Mouse (Mus musculus) liver, embryonic 15.5 days (tissue): Measurements from ENCODE around the gene Nup153. TPM values are rescaled to one million over a fixed set of nuclear protein-coding genes. Genes with fewer than 3 reads are reported as not detected.

ENCODE experiments used
- ATAC-seq: fragments of 200-750 bp; cut with Nextera tagmentation; 2 replicates; pipeline ENCODE4 v1.8.0; 2017; ENCODE audit warnings: moderate number of reproducible peaks, mild to moderate bottlenecking, moderate library complexity; ENCODE audit not compliant: insufficient read depth
- H3K27ac ChIP-seq: fragments of 300-500 bp; sonication (generic); replicated peaks from 2 replicates; pipeline ENCODE4 v1.5.1; 2015; ENCODE audit warnings: mild to moderate bottlenecking, inconsistent platforms
- H3K27me3 ChIP-seq: fragments of 300-500 bp; sonication (generic); 2 replicates; pipeline ENCODE4 v1.6.1; 2015; ENCODE audit warnings: mild to moderate bottlenecking, inconsistent platforms
- H3K36me3 ChIP-seq: fragments of 300-500 bp; sonication (generic); replicated peaks from 2 replicates; pipeline ENCODE4 v1.6.1; 2015; ENCODE audit warnings: moderate library complexity, mild to moderate bottlenecking, inconsistent platforms
- H3K4me1 ChIP-seq: fragments of 300-500 bp; sonication (generic); replicated peaks from 2 replicates; pipeline ENCODE4 v1.6.1; 2015; ENCODE audit warnings: inconsistent platforms
- H3K4me2 ChIP-seq: fragments of 300-500 bp; sonication (generic); 2 replicates; pipeline ENCODE4 v1.6.1; 2015; ENCODE audit warnings: moderate library complexity, mild to moderate bottlenecking, inconsistent platforms
- H3K4me3 ChIP-seq: fragments of 300-500 bp; sonication (generic); replicated peaks from 2 replicates; pipeline ENCODE4 v1.5.1; 2015; ENCODE audit warnings: mild to moderate bottlenecking, inconsistent platforms
- H3K9ac ChIP-seq: fragments of 300-500 bp; sonication (generic); 2 replicates; pipeline ENCODE4 v1.6.1; 2015; ENCODE audit warnings: moderate library complexity, mild to moderate bottlenecking, inconsistent platforms
- H3K9me3 ChIP-seq: fragments of 300-500 bp; sonication (generic); replicated peaks from 2 replicates; pipeline ENCODE4 v1.6.1; 2016; ENCODE audit warnings: inconsistent platforms
- WGBS: fragments of 180-500 bp; shearing (Covaris S2); methylation state at CpG from one replicate; pipeline ENCODE4 v1.1.7; 2015; ENCODE audit warnings: mixed read lengths; ENCODE audit not compliant: insufficient replicate concordance; 5-methylcytosine and 5-hydroxymethylcytosine counted together
- polyA plus RNA-seq: library from polyadenylated mRNA; unstranded; fragments of >200 nt; fragmentation: Nextera tagmentation; extraction: Ambion mirVana; gene quantifications from 2 replicates; pipeline ENCODE4 v1.2.1, GENCODE M21; 2015

Nup153 gene
- polyA plus RNA-seq, 1 experiment from 2014 or later = 16.5 TPM

DNA sequence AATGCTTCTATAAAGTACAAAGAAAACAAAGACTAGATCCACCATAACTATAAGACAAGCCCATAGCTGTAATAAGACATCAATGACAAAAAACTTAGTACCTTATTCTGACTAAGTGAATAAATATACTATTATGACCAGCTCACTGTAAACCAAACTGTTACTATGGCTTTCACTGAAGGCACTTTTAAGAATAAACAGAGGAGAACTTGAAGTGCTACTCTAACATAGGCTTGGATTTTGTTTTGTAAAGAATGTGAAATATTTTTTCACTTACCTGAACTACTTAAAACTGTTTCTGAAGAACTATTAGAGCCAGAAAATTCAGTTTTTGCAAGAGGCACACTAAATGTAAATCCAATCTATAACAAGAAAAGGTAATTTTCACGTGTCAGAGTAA lies 28.4 kb downstream of the Nup153 start:
- Histone ChIP-seq H3K27me3 (no peaks in the 10 kb centered on the region), H3K4me1 (no peaks in the 10 kb centered on the region), H3K27ac (no peak overlapping the region), H3K4me2 (no peak overlapping the region), H3K4me3 (no peak overlapping the region), H3K36me3 (peaks cover 70% of the 10 kb centered on the region), H3K9ac (no peak overlapping the region), H3K9me3 (no peaks in the 10 kb centered on the region)
- WGBS = 85% methylated on average over 1 of the region's 1 CpGs
- ATAC-seq = no peak

DNA sequence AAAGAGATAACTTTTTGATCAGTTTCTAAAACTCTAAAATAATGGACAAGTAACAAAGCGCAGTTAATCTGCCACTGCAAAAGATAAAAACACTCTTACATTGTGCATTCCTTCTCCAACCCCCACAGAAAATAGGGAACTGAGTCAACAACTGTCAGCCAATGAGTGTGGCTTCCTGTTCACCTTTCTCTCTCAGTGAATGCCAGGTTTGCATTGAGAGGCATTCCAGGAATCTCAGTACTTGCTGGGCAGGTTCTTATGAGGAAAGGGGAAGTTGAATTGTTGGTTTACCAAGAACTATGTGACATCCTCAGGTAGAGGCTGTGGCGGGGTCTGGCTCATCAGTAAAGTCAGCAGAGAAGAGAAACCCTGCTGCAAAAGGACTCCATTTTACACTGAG lies 31.0 kb downstream of the Nup153 start:
- no peaks in the 10 kb centered on the region for H3K27me3 ChIP-seq
- H3K4me1 ChIP-seq = no peaks in the 10 kb centered on the region
- H3K9ac ChIP-seq = no peak overlapping the region
- no peaks in the 10 kb centered on the region for H3K9me3 ChIP-seq
- H3K36me3 ChIP-seq = peaks cover 69% of the 10 kb centered on the region
- no peak overlapping the region for H3K4me3 ChIP-seq
- 74% methylated on average over 2 of the region's 2 CpGs for WGBS
- no peak overlapping the region for H3K27ac ChIP-seq
- H3K4me2 ChIP-seq = no peak overlapping the region
- ATAC-seq = no peak

DNA sequence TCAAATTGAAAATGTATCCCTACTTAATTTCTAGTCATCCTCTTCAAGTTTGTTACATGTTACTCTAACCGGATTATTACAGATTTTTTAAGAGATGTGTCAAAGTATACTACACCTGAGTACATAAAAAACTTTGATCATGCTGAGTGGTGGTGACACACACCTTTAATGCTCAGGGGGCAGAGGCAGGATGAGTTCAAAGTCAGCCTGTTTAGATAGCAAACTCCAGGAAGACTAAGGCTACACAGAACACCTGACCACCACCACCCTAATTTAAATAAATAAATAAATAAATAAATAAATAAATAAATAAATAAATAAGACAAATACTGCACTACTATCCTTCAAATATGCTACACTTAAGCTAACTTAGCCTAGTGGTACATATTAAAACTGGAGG lies 31.8 kb downstream of the Nup153 start:
- Histone ChIP-seq H3K9ac (no peak overlapping the region), H3K9me3 (no peaks in the 10 kb centered on the region), H3K27me3 (no peaks in the 10 kb centered on the region), H3K4me3 (no peak overlapping the region), H3K27ac (no peak overlapping the region), H3K36me3 (peaks cover 70% of the 10 kb centered on the region), H3K4me1 (no peaks in the 10 kb centered on the region), H3K4me2 (no peak overlapping the region)
- WGBS = 84% methylated on average over 1 of the region's 1 CpGs
- no peak for ATAC-seq

DNA sequence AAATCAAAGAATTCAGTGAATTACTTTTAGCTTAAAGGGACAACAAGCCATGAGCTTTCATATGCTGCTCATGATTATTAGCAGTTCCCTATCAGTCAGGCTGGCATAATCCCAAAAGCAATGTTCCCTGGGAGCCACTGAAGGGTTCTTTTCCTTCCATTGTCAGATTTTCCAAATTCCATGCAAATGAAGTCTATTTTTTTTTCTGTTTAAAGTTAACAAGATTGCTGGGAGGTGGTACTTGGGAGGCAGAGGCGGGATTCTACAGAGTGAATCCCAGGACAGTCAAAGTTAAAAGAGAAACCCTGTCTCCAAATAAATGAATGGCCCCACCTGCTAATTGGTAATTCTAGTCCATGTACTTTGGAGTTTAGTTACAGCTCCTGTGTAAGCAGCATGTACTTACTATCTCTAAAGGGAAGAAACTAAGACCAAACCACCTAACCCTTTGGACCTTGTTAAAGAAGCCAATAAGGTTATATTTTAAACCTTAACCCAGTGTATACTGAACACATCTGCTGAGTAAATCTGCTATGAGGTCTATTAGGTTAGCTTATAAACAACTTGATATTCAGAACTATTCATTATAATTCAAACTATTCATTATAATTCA lies 32.3 kb downstream of the Nup153 start:
- no peak for ATAC-seq
- Histone ChIP-seq H3K4me1 (0 out of 2 replicates have a peak, but pooled peaks cover 3% of the 10 kb centered on the region), H3K27me3 (no peaks in the 10 kb centered on the region), H3K36me3 (peaks cover 72% of the 10 kb centered on the region), H3K4me3 (no peak overlapping the region), H3K9ac (no peak overlapping the region), H3K4me2 (no peak overlapping the region), H3K27ac (no peak overlapping the region), H3K9me3 (no peaks in the 10 kb centered on the region)
- WGBS = 87% methylated on average over 1 of the region's 1 CpGs

DNA sequence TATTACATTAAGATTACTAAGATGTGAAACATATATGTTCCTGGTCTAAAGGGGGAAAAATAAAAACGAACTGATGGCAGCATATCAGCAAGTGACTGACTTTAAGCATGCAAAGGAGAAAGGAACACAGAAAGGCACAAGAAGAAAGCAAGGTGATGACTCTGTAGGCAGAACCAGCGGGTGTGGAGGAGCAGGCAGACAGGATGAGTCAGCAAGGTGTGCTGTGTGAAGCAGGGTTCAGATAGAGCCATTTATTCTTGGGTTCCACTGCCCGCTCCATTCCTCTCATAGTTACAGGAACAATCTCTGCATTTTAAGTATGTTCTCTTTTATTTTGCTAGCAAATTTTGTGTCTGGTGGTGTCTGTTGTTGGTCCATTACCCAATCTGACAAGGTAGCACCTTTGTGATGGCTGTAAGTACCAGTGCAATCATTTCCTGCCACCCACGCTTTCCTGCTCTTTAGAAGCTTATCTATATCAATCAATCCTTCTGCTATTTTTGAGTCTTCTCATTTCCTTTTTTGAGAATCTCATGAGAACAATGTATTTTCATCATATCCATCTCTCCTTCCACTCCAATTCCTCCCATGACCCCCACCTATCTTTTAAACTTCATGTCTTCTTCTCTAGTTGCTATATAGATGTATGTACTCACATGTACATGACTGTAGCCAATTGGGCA lies 37.0 kb downstream of the Nup153 start:
- H3K36me3 ChIP-seq = peaks cover 91% of the 10 kb centered on the region
- WGBS = 71% methylated on average over 4 of the region's 4 CpGs
- 0 out of 2 replicates have a peak, but pooled peaks cover 3% of the 10 kb centered on the region for H3K4me1 ChIP-seq

DNA sequence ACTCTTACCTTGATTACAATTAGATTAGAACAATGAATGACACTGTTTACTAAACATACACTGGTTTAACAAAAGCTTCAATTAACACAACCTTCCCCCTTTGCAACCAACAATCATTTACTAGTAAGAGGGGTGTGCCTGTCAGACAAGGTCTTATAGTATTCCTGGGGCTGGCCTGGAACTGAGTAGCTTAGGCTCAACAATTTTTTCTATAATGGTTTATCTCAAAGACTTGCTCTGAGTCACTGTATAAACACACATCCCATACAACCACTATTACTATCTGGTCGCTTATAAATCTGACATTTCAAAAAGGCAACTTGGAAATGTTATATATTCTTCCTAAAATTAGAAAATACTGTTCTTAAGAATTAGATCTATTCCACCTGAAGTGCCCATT lies 44.4 kb downstream of the Nup153 start:
- H3K4me3 ChIP-seq = no peak overlapping the region
- WGBS = 70% methylated on average over 1 of the region's 1 CpGs
- H3K36me3 ChIP-seq = peaks cover 88% of the 10 kb centered on the region
- no peaks in the 10 kb centered on the region for H3K27me3 ChIP-seq
- no peak overlapping the region for H3K4me2 ChIP-seq
- H3K4me1 ChIP-seq = no peaks in the 10 kb centered on the region
- no peak overlapping the region for H3K27ac ChIP-seq
- ATAC-seq = no peak
- no peak overlapping the region for H3K9ac ChIP-seq
- no peaks in the 10 kb centered on the region for H3K9me3 ChIP-seq

More for the DNA sequence above, 37.0 kb downstream of the Nup153 start:
- no peak for ATAC-seq
- Histone ChIP-seq H3K27ac (no peak overlapping the region), H3K9me3 (no peaks in the 10 kb centered on the region), H3K4me2 (no peak overlapping the region), H3K9ac (no peak overlapping the region), H3K27me3 (no peaks in the 10 kb centered on the region), H3K4me3 (no peak overlapping the region)

DNA sequence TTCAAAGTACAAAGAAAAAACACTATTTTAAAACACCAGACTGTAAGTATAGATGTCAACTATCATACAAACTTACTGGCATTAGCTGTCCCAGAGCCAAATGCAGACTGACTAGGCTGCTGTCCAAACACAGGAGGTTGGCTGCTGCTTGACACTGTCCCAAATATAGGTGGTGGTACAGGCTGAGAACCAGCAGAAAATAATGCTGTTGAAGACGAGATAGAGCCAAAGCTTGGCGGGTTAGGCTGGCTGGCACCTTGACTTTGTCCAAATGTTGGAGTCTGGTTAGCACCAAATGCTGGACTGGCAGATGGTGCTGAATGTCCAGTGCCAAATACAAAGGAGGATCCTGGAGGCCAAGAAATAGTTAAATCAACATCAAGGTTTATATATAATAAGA lies 44.8 kb downstream of the Nup153 start:
- Histone ChIP-seq H3K27me3 (no peaks in the 10 kb centered on the region), H3K4me3 (no peak overlapping the region), H3K9ac (no peak overlapping the region), H3K9me3 (no peaks in the 10 kb centered on the region), H3K4me1 (no peaks in the 10 kb centered on the region), H3K36me3 (peaks cover 87% of the 10 kb centered on the region), H3K4me2 (no peak overlapping the region), H3K27ac (no peak overlapping the region)
- 72% methylated on average over 2 of the region's 2 CpGs for WGBS
- ATAC-seq = no peak

DNA sequence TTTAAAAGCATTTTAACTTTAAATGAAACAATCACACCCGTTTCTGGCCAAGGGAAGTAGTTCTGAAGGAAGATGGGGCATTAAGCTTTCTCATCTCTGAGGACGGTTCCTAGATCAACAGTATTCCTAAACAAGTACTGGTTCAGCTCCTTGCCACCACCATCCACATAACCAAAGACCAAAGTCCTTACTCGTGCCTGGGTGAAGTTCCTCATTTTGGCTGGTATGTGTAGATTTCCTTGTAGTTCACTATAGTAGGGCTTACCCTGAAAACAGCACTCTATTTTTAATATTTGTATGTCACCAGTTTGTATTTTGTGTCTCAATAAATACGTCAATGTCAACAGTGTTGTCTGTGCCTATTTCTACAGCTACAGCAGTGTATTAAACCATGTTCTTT lies 50.0 kb downstream of the Nup153 start:
- H3K9ac ChIP-seq = no peak overlapping the region
- H3K4me2 ChIP-seq = no peak overlapping the region
- peaks cover 76% of the 10 kb centered on the region for H3K36me3 ChIP-seq
- WGBS = 73% methylated on average over 4 of the region's 4 CpGs
- ATAC-seq = no peak
- H3K27me3 ChIP-seq = no peaks in the 10 kb centered on the region
- no peaks in the 10 kb centered on the region for H3K4me1 ChIP-seq
- no peaks in the 10 kb centered on the region for H3K9me3 ChIP-seq
- no peak overlapping the region for H3K4me3 ChIP-seq
- H3K27ac ChIP-seq = no peak overlapping the region

DNA sequence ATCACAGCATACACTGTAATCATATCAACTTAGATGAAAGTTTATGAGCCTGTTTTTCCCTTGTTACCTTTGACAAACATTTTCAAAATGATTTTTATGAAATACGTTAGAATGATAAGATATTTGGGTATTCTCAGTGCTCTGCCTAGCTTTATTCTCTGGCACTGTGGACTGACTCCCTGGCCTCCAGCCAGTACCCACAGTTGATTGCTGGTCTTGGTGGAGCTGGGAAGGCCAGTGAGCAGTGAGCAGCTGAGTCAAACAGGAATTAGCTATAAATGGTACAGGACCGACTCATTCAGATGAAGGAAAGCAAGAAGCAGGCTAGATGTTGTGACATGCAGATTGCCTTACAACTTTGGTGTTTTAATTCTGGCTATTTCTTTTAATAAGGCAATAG lies 53.1 kb downstream of the Nup153 start:
- Histone ChIP-seq H3K4me3 (no peak overlapping the region), H3K4me1 (peaks cover 12% of the 10 kb centered on the region), H3K9me3 (no peaks in the 10 kb centered on the region), H3K36me3 (peaks cover 63% of the 10 kb centered on the region), H3K4me2 (no peak overlapping the region), H3K27me3 (no peaks in the 10 kb centered on the region), H3K9ac (no peak overlapping the region), H3K27ac (no peak overlapping the region)
- 65% methylated on average over 2 of the region's 2 CpGs for WGBS
- no peak for ATAC-seq

DNA sequence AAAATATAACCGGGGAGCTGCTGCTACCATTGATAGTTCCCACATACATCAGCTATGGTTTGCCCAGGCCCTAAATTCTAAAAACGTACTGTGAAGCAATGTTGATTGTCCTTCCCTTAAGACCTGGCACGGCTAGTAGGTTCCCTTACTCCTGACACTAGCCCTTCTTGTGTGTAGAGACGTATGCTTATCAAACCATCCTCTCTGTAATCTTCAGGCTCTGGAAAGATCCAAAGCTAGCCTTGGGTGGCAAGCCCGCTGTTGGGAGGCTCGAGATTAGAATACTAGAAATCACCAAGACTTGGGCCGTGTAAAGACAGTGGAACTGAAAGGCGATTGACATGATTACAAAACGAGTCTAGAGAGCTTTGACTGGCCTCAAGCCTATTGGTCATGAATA lies 57.2 kb downstream of the Nup153 start:
- WGBS = 17% methylated on average over 9 of the region's 9 CpGs
- H3K4me3 ChIP-seq = peak overlapping the region; percentile 94
- no peak for ATAC-seq
- peak overlapping the region; percentile 94 for H3K9ac ChIP-seq
- peaks cover 8% of the 10 kb centered on the region; the same call in 1 of the 2 replicates for H3K27me3 ChIP-seq
- peak overlapping the region; percentile 95 for H3K4me2 ChIP-seq
- H3K27ac ChIP-seq = peak overlapping the region; percentile 63
- H3K4me1 ChIP-seq = peaks cover 20% of the 10 kb centered on the region
- no peaks in the 10 kb centered on the region for H3K9me3 ChIP-seq
- H3K36me3 ChIP-seq = peaks cover 37% of the 10 kb centered on the region

DNA sequence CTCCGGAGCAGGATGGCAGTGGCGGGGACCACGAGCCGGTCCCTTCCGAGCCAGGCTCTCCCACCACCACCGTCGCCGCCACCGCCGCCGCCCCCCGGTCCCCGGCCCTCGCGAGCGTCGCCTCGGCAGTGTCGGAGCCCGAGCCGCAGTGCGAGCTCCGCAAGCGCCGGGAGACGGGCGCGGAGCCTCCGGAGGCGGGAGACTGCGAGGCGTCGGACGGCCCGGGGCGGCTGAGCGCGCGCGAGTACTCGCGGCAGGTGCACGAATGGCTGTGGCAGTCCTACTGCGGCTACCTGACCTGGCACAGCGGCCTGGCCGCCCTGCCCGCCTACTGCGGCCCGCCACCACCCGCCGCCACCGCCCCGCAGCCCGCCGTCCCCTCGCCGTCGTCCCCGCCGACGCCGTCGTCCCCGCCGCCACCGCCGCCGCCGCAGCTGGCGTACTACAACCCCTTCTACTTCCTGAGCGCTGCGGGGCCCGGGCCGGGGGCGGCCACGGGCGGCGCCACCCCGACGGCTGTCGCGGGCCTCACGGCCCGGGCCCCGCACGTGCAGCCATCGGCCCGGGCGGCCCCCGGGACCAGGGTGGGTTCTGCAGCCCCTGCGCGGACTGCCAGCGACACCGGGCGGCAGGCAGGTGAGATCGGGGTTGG lies 58.0 kb downstream of the Nup153 start:
- ATAC-seq = peak; percentile 70
- no peaks in the 10 kb centered on the region for H3K9me3 ChIP-seq
- peaks cover 20% of the 10 kb centered on the region for H3K4me1 ChIP-seq
- H3K27ac ChIP-seq = peak overlapping the region; percentile 90
- peaks cover 8% of the 10 kb centered on the region; the same call in 1 of the 2 replicates for H3K27me3 ChIP-seq
- under 1% methylated on average over 55 of the region's 96 CpGs for WGBS
- peak overlapping the region; percentile 94 for H3K9ac ChIP-seq
- H3K36me3 ChIP-seq = peaks cover 30% of the 10 kb centered on the region
- H3K4me3 ChIP-seq = peak overlapping the region; percentile 94
- H3K4me2 ChIP-seq = peak overlapping the region; percentile 95
